8 mouse cellular contexts compared by ENCODE assay signal in the genomic region with DNA sequence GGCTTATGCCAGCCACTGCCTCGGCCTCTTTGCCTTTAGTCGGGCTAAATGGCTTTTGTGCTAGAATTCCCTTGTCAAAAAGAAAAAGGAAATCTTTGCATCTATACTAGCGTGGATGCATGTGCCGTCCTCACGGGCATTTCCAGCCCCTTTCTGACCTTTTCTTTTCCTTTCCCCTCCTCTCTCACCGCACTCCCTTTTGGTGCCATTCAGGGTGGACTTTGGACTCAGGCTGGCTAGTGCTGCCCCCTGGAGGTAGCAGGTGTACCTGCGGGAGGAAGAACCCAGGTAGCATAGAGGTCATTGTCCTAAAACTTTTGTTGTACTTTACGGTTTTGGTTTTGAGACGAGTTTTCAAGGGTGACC. TPM values are rescaled to one million over a fixed set of nuclear protein-coding genes. Genes with fewer than 3 reads are reported as not detected.
A peak's percentile ranks its signal among the peaks of the same experiment; 100 is the strongest.
DNase-seq lines count a peak whose midpoint lies in the region; ATAC-seq lines count a peak whose summit lies in the region.

No protein-coding gene starts in this region.

- peak overlapping the region; percentile 92 for H3K27ac ChIP-seq in heart, embryonic 16.5 days (ENCODE audit: low read length)
- peak overlapping the region; percentile 90 for H3K27ac ChIP-seq in neural tube, embryonic 15.5 days (replicated peaks)

- ATAC-seq in CD4-positive, CD25-positive, alpha-beta regulatory T cell, adult 4 months: peak; percentile 60
- ATAC-seq in erythroid progenitor cell, adult 5-6 weeks (replicated peaks; ENCODE audit: low FRiP score, poor library complexity, severe bottlenecking): peak; percentile 86
- ATAC-seq in heart, embryonic 16.5 days (replicated peaks; ENCODE audit: extremely low read depth, insufficient read depth, low FRiP score): peak; percentile 79
- peak; percentile 68 for ATAC-seq in neural tube, embryonic 15.5 days (ENCODE audit: low FRiP score)

- no peaks in the 10 kb centered on the region for H3K9me3 ChIP-seq in heart, embryonic 16.5 days (replicated peaks; ENCODE audit: control insufficient read depth, low read length)
- no peaks in the 10 kb centered on the region for H3K9me3 ChIP-seq in neural tube, embryonic 15.5 days (replicated peaks)

- H3K4me2 ChIP-seq in heart, embryonic 16.5 days (ENCODE audit: low read depth, low read length): peak overlapping the region; percentile 80
- peak overlapping the region; percentile 77 for H3K4me2 ChIP-seq in neural tube, embryonic 15.5 days

- H3K4me3 ChIP-seq in heart, embryonic 16.5 days (ENCODE audit: low read length): peak overlapping the region; percentile 53
- H3K4me3 ChIP-seq in neural tube, embryonic 15.5 days (replicated peaks): peak overlapping the region; percentile 41

- H3K36me3 ChIP-seq in heart, embryonic 16.5 days (ENCODE audit: control insufficient read depth, insufficient read depth): no peaks in the 10 kb centered on the region
- H3K36me3 ChIP-seq in neural tube, embryonic 15.5 days: no peaks in the 10 kb centered on the region

- 4% methylated on average over 9 of the region's 9 CpGs for WGBS in heart, embryonic 16.5 days
- WGBS in neural tube, embryonic 15.5 days: 1% methylated on average over 9 of the region's 9 CpGs

- DNase-seq in c-Kit-negative CD71-positive TER-119-positive erythroid progenitor cells, embryonic 14.5 days (ENCODE audit: low read depth, low spot score): peak; percentile 79
- DNase-seq in kidney, postnatal 25 days: peak; percentile 88
- peak; percentile 81 to 87 for DNase-seq in lung, adult 18-20 months
- DNase-seq in testis, postnatal 10 days (ENCODE audit: low spot score): peak; percentile 90

- peak overlapping the region; percentile 67 for H3K9ac ChIP-seq in heart, embryonic 16.5 days (ENCODE audit: low read length)
- H3K9ac ChIP-seq in neural tube, embryonic 15.5 days (replicated peaks): peak overlapping the region; percentile 33

- H3K27me3 ChIP-seq in heart, embryonic 16.5 days (ENCODE audit: control insufficient read depth, insufficient read depth, low read length): no peaks in the 10 kb centered on the region
- H3K27me3 ChIP-seq in neural tube, embryonic 15.5 days (replicated peaks): no peaks in the 10 kb centered on the region

- H3K4me1 ChIP-seq in heart, embryonic 16.5 days (ENCODE audit: control insufficient read depth, insufficient read depth, low read length): peaks cover 15% of the 10 kb centered on the region
- peaks cover 21% of the 10 kb centered on the region for H3K4me1 ChIP-seq in neural tube, embryonic 15.5 days

RNA-seq across cellular contexts. Expression of gene Spen, which starts 21.5 kb away (rescaled TPM):
- 10 to 100 TPM; 12.1 to 18.5 TPM for polyA plus RNA-seq in CD4-positive, CD25-positive, alpha-beta regulatory T cell, adult 4 months (2017; shearing (Covaris generic))
- total RNA-seq in erythroid progenitor cell, adult 5-6 weeks (2015; ENCODE audit: low replicate concordance): 72.9 and 77.1 TPM in 2 replicates
- 132 and 139 TPM in 2 replicates for total RNA-seq in erythroid progenitor cell, adult 5-6 weeks (2017; ENCODE audit: low replicate concordance)
- 5.2 and 7.1 TPM in 2 replicates for polyA plus RNA-seq in heart, embryonic 16.5 days (2015; fragmentation: Nextera tagmentation; extraction: Ambion mirVana)
- polyA plus RNA-seq in neural tube, embryonic 15.5 days (2015; fragmentation: Nextera tagmentation; extraction: Ambion mirVana): 13.4 and 13.7 TPM in 2 replicates

RNA-seq across cellular contexts. Expression of gene Fblim1, which starts 46.0 kb away (rescaled TPM):
- polyA plus RNA-seq in CD4-positive, CD25-positive, alpha-beta regulatory T cell, adult 4 months (2017; shearing (Covaris generic)): under 1 TPM in 1 of 2 experiments, not detected in 1; 0.13 TPM
- total RNA-seq in erythroid progenitor cell, adult 5-6 weeks (2015; ENCODE audit: low replicate concordance): 0.72 and 2.9 TPM in 2 replicates
- total RNA-seq in erythroid progenitor cell, adult 5-6 weeks (2017; ENCODE audit: low replicate concordance): 0.77 TPM in 1 of 2 replicates, not detected in the other
- 46.9 and 49.7 TPM in 2 replicates for polyA plus RNA-seq in heart, embryonic 16.5 days (2015; fragmentation: Nextera tagmentation; extraction: Ambion mirVana)
- polyA plus RNA-seq in neural tube, embryonic 15.5 days (2015; fragmentation: Nextera tagmentation; extraction: Ambion mirVana): 31.0 and 32.2 TPM in 2 replicates

RNA-seq across cellular contexts. Expression of gene Tmem82, which starts 58.6 kb away (rescaled TPM):
- polyA plus RNA-seq in CD4-positive, CD25-positive, alpha-beta regulatory T cell, adult 4 months (2017; shearing (Covaris generic)): not detected
- not detected in 2 replicates for total RNA-seq in erythroid progenitor cell, adult 5-6 weeks (2015; ENCODE audit: low replicate concordance)
- not detected in 2 replicates for total RNA-seq in erythroid progenitor cell, adult 5-6 weeks (2017; ENCODE audit: low replicate concordance)
- polyA plus RNA-seq in heart, embryonic 16.5 days (2015; fragmentation: Nextera tagmentation; extraction: Ambion mirVana): 1.1 and 1.7 TPM in 2 replicates
- 0.18 and 0.88 TPM in 2 replicates for polyA plus RNA-seq in neural tube, embryonic 15.5 days (2015; fragmentation: Nextera tagmentation; extraction: Ambion mirVana)

Comparison
In these comparisons a context has a peak if more than half of its experiments do, and no peak if none do; other contexts are left out.
1. Peak in every context shown above with its lines: DNase-seq, ATAC-seq, H3K4me3 ChIP-seq and H3K27ac ChIP-seq.
2. RNA of gene Fblim1, which starts 46.0 kb away (polyA plus RNA-seq): 46.9 to 49.7 TPM in heart, embryonic 16.5 days and 31.0 to 32.2 TPM in neural tube, embryonic 15.5 days; 0.13 TPM in CD4-positive, CD25-positive, alpha-beta regulatory T cell, adult 4 months; every median in the first group is over 10 times any median in the second.